Mouse (Mus musculus) splenic B cell, adult 2 months (primary cell): Measurements from ENCODE around the gene Mrps30.
A peak's percentile ranks its signal among the peaks of the same experiment; 100 is the strongest.
"Not testable (repeated sequence)": the region's sequence is repeated elsewhere in the genome, so short reads cannot be mapped to it uniquely, and the experiment has no call there.

ENCODE experiments used
- DNase-seq: peaks from one replicate; pipeline ENCODE4 v3.0.0-alpha.2; 2011; ENCODE audit warnings: low read depth, low spot score
- H3K27me3 ChIP-seq: 2 replicates; pipeline ENCODE4 v1.6.1; 2012; ENCODE audit warnings: mild to moderate bottlenecking, low read length, moderate library complexity, mixed read lengths; ENCODE audit not compliant: control insufficient read depth, poor library complexity, insufficient read depth, severe bottlenecking
- H3K36me3 ChIP-seq: 2 replicates; pipeline ENCODE4 v1.6.1; 2012; ENCODE audit warnings: mild to moderate bottlenecking, low read length, moderate library complexity, mixed read lengths; ENCODE audit not compliant: control insufficient read depth, poor library complexity, insufficient read depth, severe bottlenecking

Mrps30 gene

DNA sequence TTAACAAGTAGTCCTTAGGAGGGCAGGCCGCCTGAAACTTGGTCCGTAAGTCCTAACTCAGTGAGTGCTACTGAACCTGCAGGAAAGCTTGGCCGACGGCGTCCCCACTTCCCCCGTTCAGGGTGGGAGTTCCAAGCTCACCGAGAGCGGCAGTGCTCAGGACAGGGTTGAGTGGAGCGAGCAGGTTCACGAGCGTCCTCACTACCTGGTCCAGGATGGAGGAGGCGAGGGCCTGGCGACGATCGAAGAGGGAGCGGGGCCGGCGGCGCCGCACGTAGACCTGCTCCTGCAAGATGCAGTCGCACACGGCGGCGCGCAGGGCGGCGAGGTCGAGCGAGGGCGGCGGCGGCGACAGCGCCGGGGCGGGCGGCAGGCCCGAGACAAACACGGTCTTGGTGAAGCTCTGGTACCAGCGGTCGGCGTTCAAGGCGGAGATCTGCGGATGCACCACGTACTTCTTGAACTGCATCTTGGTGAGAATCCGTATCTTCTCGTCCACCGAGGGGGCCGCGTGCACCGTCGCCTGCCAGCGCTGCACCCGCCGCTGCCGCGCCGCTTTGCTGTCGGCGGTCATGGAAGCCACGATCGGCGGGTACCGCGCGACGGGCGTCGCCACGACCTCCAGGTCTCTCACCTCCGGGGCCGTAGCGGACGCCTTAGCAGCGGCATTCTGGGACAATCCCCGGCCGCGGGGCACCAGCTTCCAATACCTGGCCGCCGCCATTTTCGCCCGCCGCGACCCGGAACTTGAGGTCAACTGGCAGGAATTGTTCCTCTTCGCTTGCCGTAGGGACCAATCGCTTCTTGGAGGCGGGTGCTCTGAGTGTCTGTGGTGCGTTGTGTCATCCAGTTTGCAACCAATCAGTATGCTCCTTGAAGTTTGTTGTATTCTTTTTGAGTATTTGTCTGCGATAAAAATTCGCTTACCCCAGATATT lies at the start of gene Mrps30, which contains the start of gene B430218F22Rik:
Mrps30 (minus strand) TSS at position 742 of the 937 bp plus-strand sequence.
B430218F22Rik (plus strand) TSS at position 120 of the 937 bp plus-strand sequence.
- peak; percentile 98 for DNase-seq
- Histone ChIP-seq H3K36me3 (peaks cover 6% of the 10 kb centered on the region; the same call in 1 of the 2 replicates), H3K27me3 (no peaks in the 10 kb centered on the region)

DNA sequence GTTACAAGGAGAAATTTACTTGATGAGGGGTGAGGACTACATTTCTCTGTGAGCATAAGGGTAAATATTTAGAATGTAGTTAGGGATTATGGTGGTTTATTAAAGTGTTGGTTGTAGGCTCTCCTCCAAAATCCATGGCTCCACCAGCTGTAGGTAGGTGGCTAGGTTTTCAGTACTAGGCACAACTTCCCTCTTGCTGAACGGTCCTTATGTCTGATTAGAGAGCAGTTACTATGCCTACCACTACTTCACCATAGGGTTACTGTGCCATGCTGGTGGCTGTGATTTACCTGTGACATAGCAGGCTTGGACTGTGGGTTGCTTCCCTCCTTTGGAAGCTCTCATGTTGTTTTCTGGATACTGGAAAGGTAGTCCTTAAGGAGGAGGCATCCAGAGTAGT lies 33.8 kb upstream of the Mrps30 start:
- Histone ChIP-seq H3K36me3 (no peaks in the 10 kb centered on the region), H3K27me3 (no peaks in the 10 kb centered on the region)
- no peak for DNase-seq

DNA sequence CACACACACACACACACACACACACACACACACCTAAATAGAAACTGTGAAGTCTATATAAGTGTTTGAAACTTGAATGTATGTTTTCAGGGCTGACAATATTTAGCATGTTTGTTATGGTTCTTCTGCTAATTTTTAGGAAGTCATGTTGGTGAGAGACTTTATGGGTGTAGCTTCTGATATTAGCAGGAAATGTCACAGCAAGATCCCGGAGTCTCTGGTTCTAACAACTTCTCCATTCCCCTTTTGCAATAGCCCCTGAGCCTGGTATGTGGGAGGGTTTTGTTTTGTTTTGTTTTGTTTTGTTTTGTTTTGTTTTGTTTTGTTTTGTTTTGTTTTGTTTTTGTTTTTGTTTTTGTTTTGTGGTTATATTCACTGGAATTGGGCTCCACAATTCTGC lies 33.4 kb upstream of the Mrps30 start:
- no peaks in the 10 kb centered on the region for H3K27me3 ChIP-seq
- DNase-seq: no peak

DNA sequence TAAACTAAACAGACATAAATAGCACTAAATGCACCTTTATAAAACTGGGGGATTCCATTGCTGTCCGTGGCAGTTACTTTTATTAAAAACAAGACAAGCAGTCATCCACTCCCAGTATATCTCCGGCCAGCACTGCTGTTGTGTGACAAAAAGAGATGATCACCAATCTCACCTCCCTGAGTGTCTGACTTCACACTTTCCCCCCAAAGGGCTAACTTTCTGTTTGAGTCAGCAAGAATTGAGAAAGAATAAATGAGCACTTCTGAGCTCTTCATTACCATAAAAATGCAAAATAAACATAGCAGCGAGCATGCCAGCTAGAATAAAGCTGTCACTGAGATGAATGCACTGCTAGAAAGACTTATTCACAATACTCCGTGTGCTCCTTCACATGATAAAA lies 31.1 kb upstream of the Mrps30 start:
- DNase-seq: no peak
- Histone ChIP-seq H3K36me3 (no peaks in the 10 kb centered on the region), H3K27me3 (no peaks in the 10 kb centered on the region)

More for the DNA sequence above, 33.4 kb upstream of the Mrps30 start:
- H3K36me3 ChIP-seq: no peaks in the 10 kb centered on the region

DNA sequence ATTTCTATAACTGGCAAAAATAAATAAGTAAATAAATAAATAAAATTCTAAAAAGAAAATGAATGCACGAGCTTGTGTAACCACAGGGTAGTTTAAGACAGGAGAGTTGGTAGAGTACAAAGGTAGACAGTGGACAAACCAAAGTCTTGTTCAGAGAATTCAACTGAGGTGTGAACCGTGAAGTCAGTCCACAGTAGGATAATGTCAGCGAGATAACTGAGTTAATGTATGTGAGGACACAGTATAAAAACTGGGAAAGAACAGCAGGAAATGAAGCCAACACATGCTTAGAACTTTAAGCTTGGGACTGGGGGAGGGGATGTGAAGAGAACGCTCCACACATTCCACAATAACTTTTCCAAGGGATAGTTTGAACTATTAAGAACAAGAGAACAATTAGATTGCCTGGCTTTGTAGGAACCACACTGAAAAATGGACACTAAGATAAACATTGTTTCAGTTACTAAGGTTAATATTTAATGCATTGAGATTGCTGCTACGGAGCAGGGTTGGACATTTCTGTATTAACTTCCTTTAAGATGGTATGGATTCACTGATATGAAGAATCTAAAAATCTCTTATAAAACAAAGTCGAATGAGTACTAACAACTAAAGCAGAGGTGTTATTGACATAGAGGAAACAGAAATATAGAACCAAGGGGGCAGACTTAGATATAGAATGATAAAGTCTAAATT lies 24.4 kb upstream of the Mrps30 start:
- Histone ChIP-seq H3K27me3 (no peaks in the 10 kb centered on the region), H3K36me3 (no peaks in the 10 kb centered on the region)
- no peak for DNase-seq

DNA sequence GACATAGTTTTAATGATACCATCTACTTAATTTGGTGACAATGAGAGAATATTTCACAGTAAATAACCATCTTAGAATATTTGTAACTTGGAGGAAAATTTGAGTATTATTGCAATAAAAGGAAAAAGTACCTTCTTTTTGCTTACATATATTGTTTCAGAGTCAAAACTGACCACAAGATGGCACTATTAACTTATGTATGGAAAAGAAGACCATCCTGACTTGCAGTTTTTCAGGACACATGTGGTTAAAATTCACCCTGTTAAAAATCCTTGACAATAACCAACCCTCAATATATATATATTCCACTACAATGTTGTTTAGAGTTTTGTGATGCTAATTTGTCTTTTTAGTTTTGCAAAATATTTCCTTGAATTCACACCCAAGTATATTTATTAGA lies 16.5 kb upstream of the Mrps30 start:
- Histone ChIP-seq H3K27me3 (0 out of 2 replicates have a peak, but pooled peaks cover 2% of the 10 kb centered on the region), H3K36me3 (no peaks in the 10 kb centered on the region)
- DNase-seq: peak; percentile 35

DNA sequence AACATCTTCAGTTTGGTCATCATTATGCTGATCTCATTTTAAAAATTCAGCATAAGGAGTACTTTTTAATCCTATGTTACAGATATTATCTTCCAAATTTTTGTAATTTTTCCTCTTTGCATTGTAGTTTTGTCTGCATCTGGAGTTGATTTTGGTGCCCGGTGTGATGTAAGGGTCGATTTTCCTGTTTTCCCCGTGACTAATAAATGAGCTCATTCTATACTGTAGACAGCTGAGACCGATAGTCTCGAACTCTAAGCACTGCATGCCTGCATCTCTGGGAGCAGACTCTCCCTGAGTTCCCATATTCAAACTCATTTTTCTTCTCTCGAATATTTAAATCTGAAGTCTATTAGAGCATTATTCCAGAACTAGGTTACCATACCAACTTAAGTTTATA lies 13.3 kb upstream of the Mrps30 start:
- DNase-seq: no peak
- H3K36me3 ChIP-seq: no peaks in the 10 kb centered on the region
- 0 out of 2 replicates have a peak, but pooled peaks cover 2% of the 10 kb centered on the region for H3K27me3 ChIP-seq

DNA sequence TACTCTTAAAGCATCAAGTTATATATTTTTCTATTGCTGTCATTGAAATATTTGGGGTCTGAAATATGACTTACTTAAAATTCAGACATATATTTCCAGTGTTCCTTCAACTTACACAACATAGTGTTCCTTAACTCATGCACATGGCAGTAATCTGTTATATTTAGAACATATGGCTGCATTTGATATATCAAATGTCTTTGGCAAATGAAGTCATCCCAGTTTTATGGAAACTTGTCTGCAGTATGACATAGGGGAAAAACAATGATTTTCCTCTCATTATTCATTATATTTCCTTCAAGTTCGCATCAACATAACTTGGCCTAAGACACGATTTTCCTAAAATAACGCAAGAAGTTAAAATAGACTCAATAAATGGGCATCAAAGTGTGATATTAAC lies 8.8 kb upstream of the Mrps30 start:
- no peak for DNase-seq
- Histone ChIP-seq H3K27me3 (no peaks in the 10 kb centered on the region; the same call in 1 of the 2 replicates), H3K36me3 (no peaks in the 10 kb centered on the region)

DNA sequence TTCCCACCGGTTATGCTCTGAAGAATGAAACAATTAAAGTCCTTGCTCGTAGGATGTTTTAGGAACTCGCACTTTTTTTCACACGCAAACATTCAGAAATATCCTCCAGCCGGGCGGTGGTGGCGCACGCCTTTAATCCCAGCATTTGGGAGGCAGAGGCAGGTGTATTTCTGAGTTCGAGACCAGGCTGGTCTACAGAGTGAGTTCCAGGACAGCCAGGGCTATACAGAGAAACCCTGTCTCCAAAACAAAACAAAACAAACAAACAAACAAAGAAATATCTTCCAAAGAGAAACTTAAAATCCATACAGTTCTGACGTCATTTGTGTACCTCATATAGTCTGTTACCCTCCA lies 373 bp upstream of the Mrps30 start:
- not testable (repeated sequence) for H3K36me3 ChIP-seq, DNase-seq, H3K27me3 ChIP-seq

DNA sequence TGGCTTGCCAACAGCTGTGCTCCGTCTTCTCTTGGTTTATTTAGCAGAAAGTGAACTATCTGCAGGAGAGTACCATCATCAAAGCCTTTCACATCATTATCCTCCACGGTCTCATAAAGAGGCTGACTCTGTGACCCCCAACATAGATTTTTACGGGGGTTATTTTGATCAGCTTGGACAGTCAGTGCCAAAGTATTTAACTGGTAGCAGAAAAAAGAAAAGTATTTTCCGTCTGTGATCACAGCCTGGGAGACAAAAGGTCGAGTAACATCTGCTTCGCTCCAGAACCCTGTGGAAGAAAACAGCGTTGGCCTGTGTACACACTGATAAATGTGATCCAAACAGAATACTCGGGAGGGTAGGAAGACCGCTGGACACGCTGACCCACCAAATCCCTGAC lies 6.7 kb downstream of the Mrps30 start:
- Histone ChIP-seq H3K27me3 (no peaks in the 10 kb centered on the region), H3K36me3 (peaks cover 6% of the 10 kb centered on the region; the same call in 1 of the 2 replicates)

DNA sequence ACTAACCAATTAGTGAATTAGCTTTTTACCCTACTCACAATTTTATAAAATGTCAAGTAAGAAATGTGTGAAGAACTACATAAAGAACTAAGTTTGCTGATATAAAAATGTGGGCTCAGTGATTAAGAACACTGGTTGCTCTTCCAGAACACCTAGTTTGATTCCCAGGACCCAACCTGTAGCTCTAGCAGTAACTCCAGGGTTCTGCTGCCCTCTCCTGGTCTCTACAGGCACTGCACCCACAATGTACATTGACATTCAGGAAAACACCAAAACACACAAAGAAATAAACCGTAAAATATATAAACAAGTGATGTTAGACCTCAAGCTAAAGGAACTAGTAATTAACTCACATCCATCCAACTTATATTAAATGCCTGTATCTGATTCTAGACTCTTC lies 7.9 kb downstream of the Mrps30 start:
- Histone ChIP-seq H3K36me3 (peaks cover 6% of the 10 kb centered on the region; the same call in 1 of the 2 replicates), H3K27me3 (no peaks in the 10 kb centered on the region)
- DNase-seq: peak; percentile 67

More for the DNA sequence above, 6.7 kb downstream of the Mrps30 start:
- no peak for DNase-seq

DNA sequence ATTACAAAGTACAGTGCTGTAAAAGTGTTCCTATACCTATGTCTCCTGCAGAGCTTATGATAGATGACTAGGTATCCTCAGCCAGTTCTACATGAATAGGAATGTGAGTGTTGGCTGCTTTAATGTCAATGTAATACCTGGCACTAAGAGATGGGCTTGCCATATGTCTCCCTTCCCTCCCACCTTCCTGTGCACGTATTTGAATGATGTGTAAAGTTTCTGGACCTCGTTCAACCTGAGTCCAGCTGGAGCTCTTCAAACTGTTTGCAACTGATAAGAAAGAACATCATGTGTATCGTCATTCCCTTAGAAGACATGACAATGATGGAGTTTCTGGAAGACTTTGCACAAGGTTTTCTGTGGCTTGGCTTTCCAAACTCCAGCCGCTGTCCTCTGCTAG lies 14.2 kb downstream of the Mrps30 start:
- DNase-seq: no peak
- Histone ChIP-seq H3K27me3 (no peaks in the 10 kb centered on the region), H3K36me3 (no peaks in the 10 kb centered on the region)

DNA sequence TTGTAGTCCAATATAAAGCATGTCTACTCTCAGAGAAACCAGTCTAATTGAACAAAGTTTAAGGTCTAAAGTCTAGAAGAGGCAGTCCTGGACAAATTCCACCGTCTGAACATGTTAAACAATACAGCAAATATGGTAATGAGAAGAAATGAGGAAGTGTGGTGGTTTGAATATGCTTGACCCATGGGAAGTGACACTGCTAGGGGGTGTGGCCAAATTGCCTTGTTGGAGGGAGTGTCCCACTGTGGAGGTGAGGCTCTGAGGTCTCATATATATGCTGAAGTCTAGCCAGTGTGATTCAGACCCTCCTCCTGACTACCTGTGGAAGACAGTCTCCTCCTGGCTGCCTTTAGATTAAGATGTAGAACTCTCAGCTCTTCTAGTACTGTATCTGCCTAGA lies 21.3 kb downstream of the Mrps30 start:
- Histone ChIP-seq H3K27me3 (no peaks in the 10 kb centered on the region), H3K36me3 (no peaks in the 10 kb centered on the region)
- no peak for DNase-seq

DNA sequence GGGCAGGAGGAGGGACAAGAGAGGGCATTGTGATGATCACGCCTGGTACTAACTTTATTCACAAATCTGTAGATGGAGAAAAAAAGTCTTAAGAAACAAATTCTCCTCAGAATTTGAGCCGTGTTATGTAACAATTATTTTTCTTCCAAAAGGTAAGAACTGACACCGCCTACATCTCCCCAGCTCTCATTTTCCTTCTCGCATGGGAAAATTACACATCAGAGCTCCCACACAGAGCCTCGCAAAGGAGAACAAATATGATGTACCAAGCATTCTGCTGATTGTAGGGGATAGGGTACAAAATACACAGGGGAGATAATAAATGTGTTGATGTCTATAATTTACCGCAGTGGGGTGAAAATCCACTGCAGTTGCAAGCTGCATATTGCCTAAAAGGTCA lies 23.7 kb downstream of the Mrps30 start:
- Histone ChIP-seq H3K27me3 (no peaks in the 10 kb centered on the region), H3K36me3 (no peaks in the 10 kb centered on the region)
- no peak for DNase-seq

DNA sequence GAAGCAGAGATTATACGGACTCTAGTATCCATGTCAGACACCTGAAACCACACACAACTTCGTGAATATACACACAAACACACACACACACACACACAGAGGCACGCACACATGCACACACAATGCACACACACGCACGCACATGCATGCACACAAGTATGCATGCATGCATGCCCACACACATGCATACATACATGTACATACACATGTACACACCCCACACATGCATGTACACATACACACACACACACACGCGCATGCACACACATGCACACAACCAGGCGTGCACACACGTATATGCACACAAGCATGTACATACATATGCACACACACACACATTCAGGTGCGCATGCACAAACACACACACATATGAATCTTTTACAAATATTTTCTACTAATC lies 36.2 kb downstream of the Mrps30 start:
- no peaks in the 10 kb centered on the region for H3K36me3 ChIP-seq
- no peak for DNase-seq
- no peaks in the 10 kb centered on the region for H3K27me3 ChIP-seq
